Mouse (Mus musculus) bone marrow macrophage, adult 2 months (primary cell): Measurements from ENCODE around the gene Abcg1.

Source experiments
- CTCF ChIP-seq: IDR thresholded peaks from 2 replicates; pipeline ENCODE4 v1.5.1; 2012; ENCODE audit warnings: low read depth, mild to moderate bottlenecking, low read length, moderate library complexity
- POLR2A ChIP-seq: IDR thresholded peaks from 2 replicates; pipeline ENCODE4 v1.6.1; 2012; ENCODE audit warnings: mild to moderate bottlenecking, low read depth, low read length, borderline replicate concordance

GRCm38 (mm10) chr17:31077561-31077960, 20.1 kb downstream of the Abcg1 start:
- TF ChIP-seq POLR2A (no peak), CTCF (no peak)
